Mouse (Mus musculus) left cerebral cortex, postnatal 4 days (tissue): Measurements from ENCODE around the gene Hells. TPM values are rescaled to one million over a fixed set of nuclear protein-coding genes. Genes with fewer than 3 reads are reported as not detected.

Experiments
- DNase-seq: peaks from one replicate; pipeline ENCODE4 v3.0.0-alpha.2; 2022
- intact Hi-C: fragments of 180-260 bp; cut with DNase I; formaldehyde crosslinking; loops from one replicate; pipeline ENCODE4 v1.15.1; 2025
- microRNA-seq: library from miRNA; unstranded; fragments of <30 nt; microRNA quantifications from one replicate; pipeline ENCODE4 v1.2.0, GENCODE M21; 2022
- total RNA-seq, 2 experiments: library from RNA; stranded (reverse); gene quantifications; 2 replicates each; pipeline ENCODE4 v1.2.3; 2021

The Hells gene
- total RNA-seq, 2 experiments from 2014 or later, result 9.4 to 9.8 TPM

DNA sequence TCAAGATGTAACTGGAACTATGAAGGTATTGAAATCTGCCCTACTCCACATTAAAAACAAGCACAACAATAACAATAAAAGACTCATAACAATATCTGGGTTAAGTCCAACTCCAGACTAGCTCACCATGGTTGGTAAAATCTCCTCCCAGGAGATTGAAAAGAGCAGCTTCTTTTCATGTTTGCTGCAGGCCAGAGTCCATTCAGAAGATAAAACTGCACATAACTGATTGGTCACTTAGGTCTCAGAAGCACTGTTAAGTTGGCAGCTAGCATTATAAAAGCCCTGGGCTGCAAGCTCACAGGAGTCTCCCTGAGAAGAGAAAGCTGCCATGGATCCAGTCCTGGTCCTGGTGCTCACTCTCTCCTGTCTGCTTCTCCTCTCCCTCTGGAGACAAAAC, 76.0 kb downstream of the Hells start, which contains the start of gene Cyp2c55:
Gene Cyp2c55, plus strand, starts transcription at position 305 of the 400 bp plus-strand sequence.
- intact Hi-C loops, result no loop called here
- no peak for DNase-seq

Small RNA genes within 50 kb of the gene (microRNA-seq; reads per million reads assigned to microRNA genes)
- not detected for gene Gm23800

Other genes starting within 250 kb of the Hells start
- 10 to 100 TPM; 14.7 to 16.5 TPM for gene Noc3l, start 111.7 kb upstream of the Hells start, total RNA-seq
- 10 to 100 TPM; 21.3 to 23.9 TPM for gene Tbc1d12, start 94.3 kb upstream of the Hells start, total RNA-seq
- under 1 TPM; 0.18 to 0.28 TPM for gene Cyp2c55, start 76.1 kb downstream of the Hells start, total RNA-seq
- not detected for gene Cyp2c65, start 130.1 kb downstream of the Hells start, total RNA-seq
- gene Cyp2c66, start 183.0 kb downstream of the Hells start, total RNA-seq, result not detected